Mouse (Mus musculus): ENCODE data around the gene Csnk1g2. TPM values are rescaled to one million over a fixed set of nuclear protein-coding genes. Genes with fewer than 3 reads are reported as not detected.
A peak's percentile ranks its signal among the peaks of the same experiment; 100 is the strongest.

Gene Csnk1g2
- 294 and 314 TPM in 2 replicates for polyA plus RNA-seq (2012; rRNA removed)

DNA sequence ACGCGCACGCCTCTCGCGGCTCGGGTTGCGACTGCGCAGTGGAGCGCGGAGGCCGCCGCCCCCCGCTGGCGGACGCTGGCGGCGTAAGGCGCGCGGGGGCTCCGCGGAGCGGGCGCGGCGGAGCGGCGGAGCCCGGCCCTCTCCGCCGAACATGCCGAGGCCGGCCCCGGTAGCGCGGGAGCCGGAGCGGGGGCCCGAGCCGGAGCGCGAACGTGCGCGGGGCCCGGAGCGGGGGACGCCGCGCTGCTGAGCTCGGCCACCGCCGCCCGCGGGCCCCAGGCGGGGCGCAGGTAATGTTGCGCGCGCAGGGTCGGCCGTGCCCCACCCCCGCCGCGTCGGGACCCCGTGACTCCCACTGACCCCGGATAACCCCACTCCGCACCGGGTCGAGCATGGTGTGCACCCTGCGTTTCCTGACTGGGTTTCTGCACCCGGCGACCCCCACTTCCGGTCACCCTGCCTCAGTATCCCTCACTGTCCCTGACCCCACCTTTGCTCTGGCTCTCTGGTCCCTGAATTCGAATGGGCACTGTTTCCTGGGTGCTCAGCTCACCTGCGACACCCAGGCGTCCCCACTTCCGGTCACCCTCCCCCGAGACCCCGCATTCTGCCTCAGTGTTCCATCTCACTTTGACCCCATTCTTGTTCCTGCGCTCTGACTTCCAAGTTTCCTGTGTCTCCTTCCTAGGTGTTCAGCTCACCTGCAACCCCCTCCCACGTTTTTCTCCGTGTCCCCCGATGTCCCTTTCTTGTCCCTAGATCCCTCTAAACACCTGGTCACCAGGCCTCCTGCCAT is at the start of gene Csnk1g2:
Gene Csnk1g2 (plus strand): TSS at position 178 of the 796 bp plus-strand sequence.
- Histone ChIP-seq H3K4me3 (ENCODE audit: insufficient read depth, low read length) (peak within 1 kb of the TSS; percentile 94), H3K27ac (ENCODE audit: insufficient read depth, low read length) (peak within 1 kb of the TSS; percentile 89), H3K4me1 (ENCODE audit: control insufficient read depth, insufficient read depth, low read length) (peaks cover 4% of the 10 kb centered on the region)
- TF ChIP-seq POLR2A (IDR thresholded peaks at IDR 0.05; ENCODE audit: extremely low read depth, insufficient read depth, low read length) (no peak), CTCF (IDR thresholded peaks at IDR 0.05; ENCODE audit: extremely low read depth, insufficient read depth, low read length) (no peak)

DNA sequence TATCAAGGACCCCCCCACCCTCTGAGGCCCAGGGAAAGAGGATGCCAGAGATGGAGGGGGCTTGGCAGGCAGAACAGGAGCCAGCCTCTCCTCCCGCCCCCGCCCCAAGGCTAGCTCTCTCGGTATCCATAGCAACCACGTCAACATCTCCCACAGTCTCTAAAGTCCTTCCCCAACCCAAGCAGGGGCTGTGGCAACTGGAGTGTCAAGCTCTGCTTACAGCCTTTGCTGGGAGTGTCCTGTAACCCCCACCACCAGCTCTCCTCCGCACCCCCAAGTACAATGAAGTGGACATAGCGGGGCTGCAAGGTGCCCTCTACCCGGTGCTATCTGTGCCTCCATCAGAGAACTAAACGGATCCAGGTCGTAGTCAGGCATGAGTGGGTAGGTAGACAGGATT is 48.7 kb upstream of the Csnk1g2 start:
- Histone ChIP-seq H3K4me3 (ENCODE audit: insufficient read depth, low read length) (peak overlapping the region; percentile 63; the same call in 1 of the 2 replicates), H3K27ac (ENCODE audit: insufficient read depth, low read length) (peak overlapping the region; percentile 94), H3K4me1 (ENCODE audit: control insufficient read depth, insufficient read depth, low read length) (peaks cover 10% of the 10 kb centered on the region; the same call in 1 of the 2 replicates)
- TF ChIP-seq CTCF (IDR thresholded peaks at IDR 0.05; ENCODE audit: extremely low read depth, insufficient read depth, low read length) (no peak), POLR2A (IDR thresholded peaks at IDR 0.05; ENCODE audit: extremely low read depth, insufficient read depth, low read length) (peak; percentile 66; the same call in 1 of the 2 replicates)

DNA sequence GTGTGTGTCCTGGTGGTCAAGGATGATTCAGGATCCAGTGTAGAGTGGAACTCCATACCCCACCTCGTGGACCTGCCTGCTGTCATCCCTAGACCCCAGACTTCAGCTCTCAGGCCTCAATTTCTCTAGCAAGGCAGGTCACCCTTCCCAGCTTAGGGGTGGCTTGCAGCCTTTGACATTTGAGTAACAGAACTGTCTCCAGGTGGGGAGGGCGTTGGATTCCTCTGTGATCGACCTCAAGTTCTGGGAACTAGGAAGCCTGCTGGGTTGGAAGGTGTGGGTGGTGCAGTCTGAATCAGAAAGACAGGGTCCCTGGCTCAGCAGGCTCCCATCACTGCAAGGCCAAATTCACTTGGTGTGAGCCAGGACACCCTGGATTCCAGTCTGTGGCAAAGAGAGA is 47.7 kb upstream of the Csnk1g2 start:
- H3K27ac ChIP-seq (ENCODE audit: insufficient read depth, low read length): peak overlapping the region; percentile 94
- TF ChIP-seq CTCF (IDR thresholded peaks at IDR 0.05; ENCODE audit: extremely low read depth, insufficient read depth, low read length) (no peak), POLR2A (IDR thresholded peaks at IDR 0.05; ENCODE audit: extremely low read depth, insufficient read depth, low read length) (no peak)
- H3K4me1 ChIP-seq (ENCODE audit: control insufficient read depth, insufficient read depth, low read length): peaks cover 10% of the 10 kb centered on the region; the same call in 1 of the 2 replicates
- peak overlapping the region; percentile 63 for H3K4me3 ChIP-seq (ENCODE audit: insufficient read depth, low read length)

DNA sequence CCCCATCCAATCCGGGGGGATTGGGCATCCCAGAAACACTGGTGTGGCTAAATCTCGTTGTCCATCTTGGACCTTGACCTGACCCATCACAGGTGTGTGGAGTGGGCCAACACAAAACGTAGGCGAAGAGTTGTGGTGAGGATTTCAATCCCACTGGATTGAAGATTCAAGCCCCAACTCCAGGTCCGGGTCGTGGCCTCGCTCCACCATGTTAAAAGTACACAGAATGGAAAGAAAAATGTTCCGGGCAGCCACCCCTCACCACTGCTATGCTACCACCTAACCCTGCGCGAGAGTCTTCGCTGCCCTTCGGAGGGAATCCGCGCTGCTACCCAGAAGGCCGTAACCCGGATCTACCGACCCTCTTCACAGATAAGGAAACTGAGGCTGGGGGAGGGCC is 46.7 kb upstream of the Csnk1g2 start:
- Histone ChIP-seq H3K27ac (ENCODE audit: insufficient read depth, low read length) (peak overlapping the region; percentile 94), H3K4me1 (ENCODE audit: control insufficient read depth, insufficient read depth, low read length) (peaks cover 10% of the 10 kb centered on the region; the same call in 1 of the 2 replicates), H3K4me3 (ENCODE audit: insufficient read depth, low read length) (peak overlapping the region; percentile 63)
- no peak for TF ChIP-seq CTCF (IDR thresholded peaks at IDR 0.05; ENCODE audit: extremely low read depth, insufficient read depth, low read length)
- TF ChIP-seq POLR2A (IDR thresholded peaks at IDR 0.05; ENCODE audit: extremely low read depth, insufficient read depth, low read length): no peak

DNA sequence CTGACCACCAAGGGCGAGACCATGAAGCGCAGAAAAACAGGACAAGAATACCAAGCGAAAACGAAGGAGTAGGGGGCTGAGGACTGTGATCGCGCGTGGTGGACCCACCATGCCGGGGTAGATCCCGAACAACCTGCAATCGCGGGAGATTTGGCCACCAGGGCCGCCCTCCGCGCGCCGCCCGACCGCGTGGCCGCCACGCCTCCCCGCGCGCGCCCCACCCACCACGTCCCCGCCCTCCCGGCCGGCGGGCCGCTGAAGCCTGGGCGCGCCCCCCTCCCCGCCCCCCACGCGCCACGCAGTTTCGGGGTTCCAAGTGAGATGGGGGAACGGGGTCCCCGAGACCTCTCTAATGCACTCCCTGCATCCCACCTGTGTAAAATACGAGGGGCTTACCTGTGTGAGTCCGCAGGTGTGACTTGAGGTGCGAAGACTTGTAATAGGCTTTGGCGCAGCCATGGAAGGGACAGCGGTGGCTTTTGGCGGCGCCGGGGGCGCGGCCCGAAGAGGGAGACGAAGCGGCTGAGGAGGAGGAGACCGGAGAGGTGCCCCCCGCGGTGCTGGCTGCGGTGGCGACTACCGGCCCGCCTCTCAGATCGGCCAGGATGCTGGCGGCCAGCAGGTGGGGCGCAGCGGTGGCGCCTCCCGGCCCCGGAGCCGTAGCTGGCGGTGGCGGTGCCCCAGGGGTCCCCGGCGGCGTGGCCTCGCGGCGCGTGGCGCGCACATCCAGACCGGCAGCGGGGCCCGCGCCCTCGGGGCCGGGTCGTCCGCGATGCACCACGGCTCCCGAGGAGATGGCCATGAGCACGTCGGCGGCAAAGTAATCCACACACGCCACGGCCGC is 46.1 kb upstream of the Csnk1g2 start:
- Histone ChIP-seq H3K4me3 (ENCODE audit: insufficient read depth, low read length) (peak overlapping the region; percentile 63), H3K27ac (ENCODE audit: insufficient read depth, low read length) (peak overlapping the region; percentile 96), H3K4me1 (ENCODE audit: control insufficient read depth, insufficient read depth, low read length) (peaks cover 7% of the 10 kb centered on the region; the same call in 1 of the 2 replicates)
- no peak for TF ChIP-seq CTCF (IDR thresholded peaks at IDR 0.05; ENCODE audit: extremely low read depth, insufficient read depth, low read length)
- no peak for TF ChIP-seq POLR2A (IDR thresholded peaks at IDR 0.05; ENCODE audit: extremely low read depth, insufficient read depth, low read length)

DNA sequence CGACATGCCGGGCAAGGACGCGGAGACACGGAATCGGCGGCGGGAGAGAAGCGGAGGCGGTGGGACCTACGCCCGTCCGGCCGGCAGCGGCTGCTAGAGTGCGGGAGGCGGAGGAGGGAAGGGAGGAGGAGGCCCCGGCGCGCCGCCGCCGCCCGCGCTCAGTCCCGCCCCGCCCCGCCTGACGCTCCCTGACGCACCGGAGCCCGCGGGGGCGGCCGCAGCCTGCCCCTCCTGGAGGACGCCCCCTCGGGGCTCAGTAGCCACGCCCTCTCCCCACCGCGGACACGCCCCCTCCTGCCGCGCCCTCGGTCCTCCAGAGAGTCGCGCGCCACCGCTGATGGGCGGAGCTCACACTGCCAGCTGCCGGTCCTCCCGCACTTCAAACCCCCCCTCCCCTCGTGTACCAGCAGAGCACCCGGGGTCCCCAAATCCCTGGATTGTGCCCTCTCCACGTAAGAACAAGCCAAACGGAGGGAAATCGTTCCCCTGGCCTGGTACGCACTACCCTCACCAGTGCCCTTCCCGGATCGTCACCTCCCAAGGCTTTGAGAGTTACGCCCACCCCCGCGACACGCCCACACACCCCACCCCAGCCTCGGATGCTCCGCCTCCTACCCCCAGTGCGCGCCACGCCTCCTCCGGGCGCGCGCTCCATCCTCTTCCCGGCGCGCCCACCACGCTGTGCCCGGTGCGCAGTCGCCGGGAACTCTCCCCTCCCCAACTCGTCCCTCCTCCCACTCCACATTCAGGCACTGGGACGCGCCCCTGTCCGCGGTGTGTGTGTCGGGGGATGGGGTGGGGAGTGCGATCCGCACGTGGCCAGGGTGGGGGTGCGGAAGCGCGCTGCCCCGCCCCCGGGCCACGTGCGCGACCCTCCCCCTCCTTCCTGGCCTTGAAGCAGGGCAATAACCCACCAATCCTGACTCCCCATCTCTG is 45.2 kb upstream of the Csnk1g2 start, which contains the start of gene Klf16:
Gene Klf16 (minus strand): TSS at position 127 of the 936 bp plus-strand sequence.
- peaks cover 4% of the 10 kb centered on the region; the same call in 1 of the 2 replicates for H3K4me1 ChIP-seq (ENCODE audit: control insufficient read depth, insufficient read depth, low read length)
- H3K27ac ChIP-seq (ENCODE audit: insufficient read depth, low read length): peak within 1 kb of the TSS; percentile 96

DNA sequence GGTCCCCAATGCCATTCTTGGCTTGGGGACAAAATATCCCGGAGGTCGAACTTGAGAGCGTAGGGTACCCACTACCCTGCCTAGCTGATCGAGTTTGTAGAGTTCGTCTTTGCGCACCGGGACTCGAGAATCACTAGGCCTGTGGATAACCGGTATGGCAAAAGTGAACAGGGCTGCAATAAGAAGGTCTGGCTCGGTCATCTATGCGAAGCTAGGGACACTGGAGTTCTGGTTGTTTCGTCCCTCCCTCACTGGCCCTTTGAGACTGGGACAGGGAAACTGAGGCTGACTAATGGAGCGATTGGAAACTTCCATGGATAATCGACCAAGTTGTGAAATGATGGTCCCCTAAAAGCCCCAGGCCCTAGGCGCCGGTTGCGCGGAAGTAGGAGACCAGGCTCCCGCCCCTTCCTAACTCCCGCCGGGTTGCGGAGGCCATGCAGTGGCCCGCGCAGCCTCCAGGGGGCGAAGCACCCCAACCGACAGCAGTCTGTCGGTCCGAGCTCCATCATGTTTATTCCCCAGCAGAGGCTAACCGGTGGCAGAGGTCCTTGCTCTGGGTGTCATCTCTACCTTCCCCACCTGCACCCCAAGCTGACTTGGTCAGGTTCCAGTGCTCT is 44.4 kb upstream of the Csnk1g2 start:
- TF ChIP-seq CTCF (IDR thresholded peaks at IDR 0.05; ENCODE audit: extremely low read depth, insufficient read depth, low read length): peak; percentile 54
- TF ChIP-seq POLR2A (IDR thresholded peaks at IDR 0.05; ENCODE audit: extremely low read depth, insufficient read depth, low read length): no peak
- peak overlapping the region; percentile 47 for H3K27ac ChIP-seq (ENCODE audit: insufficient read depth, low read length)
- peak overlapping the region; percentile 63 for H3K4me3 ChIP-seq (ENCODE audit: insufficient read depth, low read length)
- H3K4me1 ChIP-seq (ENCODE audit: control insufficient read depth, insufficient read depth, low read length): peaks cover 3% of the 10 kb centered on the region; the same call in 1 of the 2 replicates

More for the DNA sequence above, 45.2 kb upstream of the Csnk1g2 start, which contains the start of gene Klf16:
- TF ChIP-seq POLR2A (IDR thresholded peaks at IDR 0.05; ENCODE audit: extremely low read depth, insufficient read depth, low read length) (no peak), CTCF (IDR thresholded peaks at IDR 0.05; ENCODE audit: extremely low read depth, insufficient read depth, low read length) (no peak)
- H3K4me3 ChIP-seq (ENCODE audit: insufficient read depth, low read length): peak within 1 kb of the TSS; percentile 63

- Histone ChIP-seq H3K4me1 (ENCODE audit: control insufficient read depth, insufficient read depth, low read length) (peaks cover 2% of the 10 kb centered on the region; the same call in 1 of the 2 replicates), H3K27ac (ENCODE audit: insufficient read depth, low read length) (no peak overlapping the region), H3K4me3 (ENCODE audit: insufficient read depth, low read length) (peak overlapping the region; percentile 63; the same call in 1 of the 2 replicates)
- TF ChIP-seq POLR2A (IDR thresholded peaks at IDR 0.05; ENCODE audit: extremely low read depth, insufficient read depth, low read length) (no peak), CTCF (IDR thresholded peaks at IDR 0.05; ENCODE audit: extremely low read depth, insufficient read depth, low read length) (peak; percentile 50)
These were observed 43.7 kb upstream of the Csnk1g2 start for GRCm38 (mm10) chr10:80578911-80579310.

Measured in cortical plate, adult 2 months (tissue).